22 mouse cellular contexts compared by ENCODE assay signal in the genomic region with DNA sequence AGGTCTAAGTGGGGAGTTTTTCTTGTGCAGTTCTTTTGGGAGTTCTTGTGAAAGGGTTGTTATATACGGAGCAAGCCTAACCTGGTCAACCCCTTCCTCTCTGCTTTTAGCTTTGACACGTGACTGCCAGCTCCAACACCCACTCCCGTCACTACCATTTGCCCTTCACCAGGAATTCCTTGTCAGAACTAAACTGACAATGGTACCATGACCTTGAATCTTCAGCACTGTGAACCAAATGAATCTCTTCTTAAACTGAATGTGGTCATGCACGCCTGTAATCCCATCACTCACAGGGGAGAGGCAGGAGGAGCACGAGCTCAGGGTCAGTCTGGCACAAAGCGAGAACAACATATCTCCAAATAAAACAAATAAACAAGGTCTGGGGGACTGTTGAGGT. TPM values are rescaled to one million over a fixed set of nuclear protein-coding genes. Genes with fewer than 3 reads are reported as not detected.
A peak's percentile ranks its signal among the peaks of the same experiment; 100 is the strongest.
DNase-seq lines count a peak whose midpoint lies in the region.
"Had no signal": no experiment of that assay in that cellular context is flagged by ENCODE, and none has a peak within 500 bp of the region (broad histone marks: within the 10 kb centered on the region; RNA-seq: fewer than 3 reads in every experiment).

No protein-coding gene starts in this region.

- peak; percentile 51 for DNase-seq in ES-CJ7 (ENCODE audit: low read depth, low spot score)
- peak; percentile 77 for DNase-seq in R1 (ENCODE audit: low read depth, low spot score)
- DNase-seq in ZHBTc4 (ENCODE audit: low read depth, low spot score) = peak; percentile 82
- DNase-seq in cerebellum, adult 9-10 months = no peak
- DNase-seq in heart, postnatal 36 days = no peak
- DNase-seq in thymus, postnatal 36 days = no peak
- DNase-seq: adrenal gland, adult 2 months; adrenal gland, adult 8-10 months; adrenal gland, postnatal 10 days; adrenal gland, postnatal 14 days; adrenal gland, postnatal 25 days; adrenal gland, postnatal 36 days; B cell, adult 2 months; cerebellum, adult 11 months; cerebellum, adult 11-12 months; cerebellum, adult 18-20 months; cerebellum, adult 2 months; cerebellum, adult 8-10 months; cerebellum, adult 9-11 months had no signal

- intact Hi-C loops in heart, postnatal 36 days (cut with DNase I) = no loop called here

RNA-seq across cellular contexts. Expression of gene Lyve1, which starts 4.1 kb away (rescaled TPM):
- total RNA-seq in heart, postnatal 36 days (2021) = 10 to 100 TPM; 14.1 to 28.1 TPM
- total RNA-seq: CH12.LX, ES-E14, MEL had no signal

RNA-seq across cellular contexts. Expression of gene Rnf141, which starts 22.9 kb away (rescaled TPM):
- total RNA-seq in heart, postnatal 36 days (2021) = 10 to 100 TPM; 36.5 to 38.1 TPM

Comparison
In these comparisons a context has a peak if more than half of its experiments do, and no peak if none do; other contexts are left out.
1. DNase-seq: peak in ES-CJ7 (single experiment), R1 (single experiment) and ZHBTc4 (single experiment); none in cerebellum, adult 9-10 months (single experiment), heart, postnatal 36 days (0 of 2) and thymus, postnatal 36 days (0 of 2).